Mouse (Mus musculus): ENCODE measurements around the gene Btnl4.
"Not testable (repeated sequence)": the region's sequence is repeated elsewhere in the genome, so short reads cannot be mapped to it uniquely, and the experiment has no call there.

GRCm38 (mm10) chr17:34511723-34512122, 34.6 kb upstream of the Btnl4 start:
- TF ChIP-seq CTCF, POLR2A (IDR thresholded peaks at IDR 0.05; ENCODE audit: insufficient read depth, low read depth, low read length): not testable (repeated sequence)
